Mouse (Mus musculus) neural tube, embryonic 13.5 days (tissue): ENCODE data around the gene BC037034. TPM values are rescaled to one million over a fixed set of nuclear protein-coding genes. Genes with fewer than 3 reads are reported as not detected.
"Not testable (repeated sequence)": the region's sequence is repeated elsewhere in the genome, so short reads cannot be mapped to it uniquely, and the experiment has no call there.

Experiments
- ATAC-seq: fragments of 200-750 bp; cut with Nextera tagmentation; 2 replicates; pipeline ENCODE4 v1.8.0; 2017; ENCODE audit warnings: low read depth, mild to moderate bottlenecking, moderate TSS enrichment, moderate library complexity
- H3K27ac ChIP-seq: fragments of 300-500 bp; sonication (generic); replicated peaks from 2 replicates; pipeline ENCODE4 v1.5.1; 2015; ENCODE audit warnings: moderate library complexity, mild to moderate bottlenecking, inconsistent platforms
- H3K27me3 ChIP-seq: fragments of 300-500 bp; sonication (generic); 2 replicates; pipeline ENCODE4 v1.6.1; 2015; ENCODE audit warnings: mild to moderate bottlenecking, inconsistent platforms
- H3K36me3 ChIP-seq: fragments of 300-500 bp; sonication (generic); 2 replicates; pipeline ENCODE4 v1.6.1; 2015; ENCODE audit warnings: mild to moderate bottlenecking, inconsistent platforms
- H3K4me1 ChIP-seq: fragments of 300-500 bp; sonication (generic); replicated peaks from 2 replicates; pipeline ENCODE4 v1.6.1; 2015; ENCODE audit warnings: inconsistent platforms
- H3K4me2 ChIP-seq: fragments of 300-500 bp; sonication (generic); 2 replicates; pipeline ENCODE4 v1.6.1; 2015; ENCODE audit warnings: inconsistent platforms, mild to moderate bottlenecking, moderate library complexity
- H3K4me3 ChIP-seq: fragments of 300-500 bp; sonication (generic); 2 replicates; pipeline ENCODE4 v1.5.1; 2015; ENCODE audit warnings: mild to moderate bottlenecking, inconsistent platforms
- H3K9ac ChIP-seq: fragments of 300-500 bp; sonication (generic); 2 replicates; pipeline ENCODE4 v1.6.1; 2015; ENCODE audit warnings: moderate library complexity, mild to moderate bottlenecking, inconsistent platforms
- H3K9me3 ChIP-seq: fragments of 300-500 bp; sonication (generic); 2 replicates; pipeline ENCODE4 v1.6.1; 2016; ENCODE audit warnings: inconsistent platforms
- WGBS: fragments of 180-500 bp; shearing (Covaris S2); methylation state at CpG from one replicate; pipeline ENCODE4 v1.1.7; 2015; 5-methylcytosine and 5-hydroxymethylcytosine counted together
- polyA plus RNA-seq: library from polyadenylated mRNA; unstranded; fragments of >200 nt; fragmentation: Nextera tagmentation; extraction: Ambion mirVana; gene quantifications from 2 replicates; pipeline ENCODE4 v1.2.1, GENCODE M21; 2015

The BC037034 gene
- polyA plus RNA-seq, 1 experiment from 2014 or later: 17.3 TPM

DNA sequence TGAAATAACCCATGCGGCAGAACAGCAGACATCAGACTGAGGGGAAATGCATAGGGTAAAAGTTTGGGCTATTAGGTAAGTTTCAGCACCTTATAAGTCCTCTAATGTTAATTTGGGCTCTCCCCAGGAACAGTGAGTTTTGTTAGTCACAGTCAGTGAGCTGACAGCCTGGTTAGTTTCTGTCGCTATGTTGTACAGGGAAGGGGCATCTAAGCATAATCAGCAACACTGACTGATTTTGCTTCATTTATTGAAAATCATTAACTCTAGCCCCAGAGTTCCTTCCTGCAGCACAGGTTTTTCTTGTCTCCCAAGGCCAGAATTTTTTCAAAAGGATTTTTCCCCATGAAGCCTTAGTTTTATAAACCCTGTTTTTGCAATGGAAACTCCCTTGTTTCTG lies 30.1 kb downstream of the BC037034 start:
- Histone ChIP-seq H3K4me3 (no peak overlapping the region), H3K36me3 (no peaks in the 10 kb centered on the region), H3K9me3 (no peaks in the 10 kb centered on the region), H3K27ac (no peak overlapping the region), H3K9ac (no peak overlapping the region), H3K4me1 (no peaks in the 10 kb centered on the region), H3K4me2 (no peak overlapping the region), H3K27me3 (no peaks in the 10 kb centered on the region)
- no peak for ATAC-seq
- 93% methylated on average over 2 of the region's 2 CpGs for WGBS

DNA sequence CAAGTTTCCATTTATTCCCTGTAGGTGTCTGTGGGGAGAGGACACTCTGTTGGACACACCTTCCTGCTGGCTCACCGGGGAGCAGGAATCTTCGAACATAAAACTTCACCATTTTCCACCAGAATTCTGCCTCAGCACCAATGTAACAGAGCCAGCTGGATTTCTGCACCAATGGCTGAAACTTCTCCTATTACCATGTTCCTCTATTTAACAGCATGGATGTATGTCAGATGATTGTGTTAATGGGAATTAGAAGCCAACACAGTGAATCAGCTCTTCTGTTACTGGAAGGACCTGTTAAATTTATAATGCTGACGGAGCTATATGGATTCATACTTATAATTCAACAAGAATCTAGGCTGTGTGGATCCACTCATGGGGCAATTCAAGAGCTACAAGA lies 34.3 kb downstream of the BC037034 start:
- no peaks in the 10 kb centered on the region for H3K4me1 ChIP-seq
- ATAC-seq: no peak
- H3K4me2 ChIP-seq: no peak overlapping the region
- H3K9me3 ChIP-seq: no peaks in the 10 kb centered on the region
- no peak overlapping the region for H3K27ac ChIP-seq
- H3K36me3 ChIP-seq: no peaks in the 10 kb centered on the region
- no peak overlapping the region for H3K4me3 ChIP-seq
- H3K9ac ChIP-seq: no peak overlapping the region
- H3K27me3 ChIP-seq: no peaks in the 10 kb centered on the region
- WGBS: 93% methylated on average over 3 of the region's 3 CpGs

DNA sequence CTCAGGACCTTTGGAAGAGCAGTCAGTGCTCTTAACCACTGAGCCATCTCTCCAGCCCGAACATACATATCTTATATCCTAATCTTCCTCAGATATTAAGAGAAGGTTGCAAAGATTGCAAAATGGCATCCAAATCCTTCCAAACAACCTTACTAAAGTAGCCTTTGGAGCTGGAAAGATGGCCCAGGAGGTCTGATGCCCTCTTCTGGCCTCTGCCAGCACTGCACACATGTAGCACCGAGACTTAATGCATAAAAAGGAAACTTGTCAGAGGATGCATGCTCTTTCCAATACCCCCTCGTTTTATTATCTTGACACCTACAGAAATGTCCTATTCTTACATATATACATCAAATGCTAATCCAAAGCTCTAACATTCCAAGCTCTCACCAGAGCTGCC lies 35.8 kb downstream of the BC037034 start:
- ATAC-seq: no peak
- Histone ChIP-seq H3K36me3 (no peaks in the 10 kb centered on the region), H3K9me3 (no peaks in the 10 kb centered on the region), H3K27me3 (no peaks in the 10 kb centered on the region), H3K27ac (no peak overlapping the region), H3K4me3 (no peak overlapping the region), H3K4me1 (no peaks in the 10 kb centered on the region), H3K9ac (no peak overlapping the region), H3K4me2 (no peak overlapping the region)
- WGBS: 55% methylated on average over 3 of the region's 3 CpGs

DNA sequence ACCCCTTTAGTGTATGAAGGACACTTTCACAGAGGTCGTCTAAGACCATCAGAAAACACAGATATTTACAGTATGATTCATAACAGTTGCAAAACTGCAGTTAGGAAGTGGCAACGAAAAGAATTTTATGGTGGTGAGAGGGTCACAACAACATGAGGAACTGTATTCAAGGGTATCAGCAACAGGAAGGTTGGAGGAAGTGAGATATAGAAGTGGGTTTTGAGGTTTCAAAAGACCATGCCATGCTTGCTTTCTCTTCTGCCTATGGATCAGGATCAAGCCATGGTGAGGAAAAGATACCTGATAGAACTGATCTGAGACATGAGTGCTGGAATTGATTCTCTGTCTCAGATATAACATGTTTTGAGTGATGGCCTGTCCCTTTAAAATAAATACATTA lies 36.5 kb downstream of the BC037034 start:
- no peak overlapping the region for H3K4me3 ChIP-seq
- no peaks in the 10 kb centered on the region for H3K36me3 ChIP-seq
- no peak overlapping the region for H3K9ac ChIP-seq
- H3K4me2 ChIP-seq: no peak overlapping the region
- no peak overlapping the region for H3K27ac ChIP-seq
- H3K4me1 ChIP-seq: no peaks in the 10 kb centered on the region
- no peaks in the 10 kb centered on the region for H3K27me3 ChIP-seq
- no peak for ATAC-seq
- 87% methylated on average over 2 of the region's 2 CpGs for WGBS
- H3K9me3 ChIP-seq: no peaks in the 10 kb centered on the region

GRCm38 (mm10) chr5:138226491-138226890 lies 37.3 kb downstream of the BC037034 start:
- ATAC-seq: no peak
- Histone ChIP-seq H3K4me3 (no peak overlapping the region), H3K27ac (no peak overlapping the region), H3K9me3 (no peaks in the 10 kb centered on the region), H3K4me1 (no peaks in the 10 kb centered on the region), H3K9ac (no peak overlapping the region), H3K4me2 (no peak overlapping the region), H3K36me3 (no peaks in the 10 kb centered on the region), H3K27me3 (no peaks in the 10 kb centered on the region)
- 71% methylated on average over 4 of the region's 4 CpGs for WGBS

GRCm38 (mm10) chr5:138225700-138226099 lies 38.1 kb downstream of the BC037034 start, which contains the start of gene Nxpe5:
Nxpe5 (plus strand) TSS chr5:138225898.
- 65% methylated on average over 2 of the region's 2 CpGs for WGBS
- Histone ChIP-seq H3K4me2 (no peak within 1 kb of the TSS), H3K36me3 (no peaks in the 10 kb centered on the region), H3K9me3 (no peaks in the 10 kb centered on the region), H3K4me3 (no peak within 1 kb of the TSS), H3K27ac (no peak within 1 kb of the TSS), H3K27me3 (no peaks in the 10 kb centered on the region), H3K9ac (no peak within 1 kb of the TSS), H3K4me1 (no peaks in the 10 kb centered on the region)
- ATAC-seq: no peak

- Histone ChIP-seq H3K9me3 (no peaks in the 10 kb centered on the region), H3K9ac (no peak overlapping the region), H3K4me2 (no peak overlapping the region), H3K36me3 (no peaks in the 10 kb centered on the region), H3K4me3 (no peak overlapping the region), H3K4me1 (no peaks in the 10 kb centered on the region), H3K27me3 (no peaks in the 10 kb centered on the region), H3K27ac (no peak overlapping the region)
- ATAC-seq: no peak
- 62% methylated on average over 3 of the region's 3 CpGs for WGBS
Measured at GRCm38 (mm10) chr5:138223287-138223686, 40.5 kb downstream of the BC037034 start.

GRCm38 (mm10) chr5:138222111-138222510 lies 41.7 kb downstream of the BC037034 start:
- Histone ChIP-seq H3K9ac (no peak overlapping the region), H3K4me1 (no peaks in the 10 kb centered on the region), H3K4me2 (no peak overlapping the region), H3K9me3 (no peaks in the 10 kb centered on the region), H3K4me3 (no peak overlapping the region), H3K27me3 (no peaks in the 10 kb centered on the region), H3K36me3 (no peaks in the 10 kb centered on the region), H3K27ac (no peak overlapping the region)
- WGBS: 25% methylated on average over 4 of the region's 4 CpGs
- ATAC-seq: no peak

- 83% methylated on average over 2 of the region's 2 CpGs for WGBS
- H3K4me3 ChIP-seq: no peak overlapping the region
- no peaks in the 10 kb centered on the region for H3K36me3 ChIP-seq
- no peak for ATAC-seq
- no peak overlapping the region for H3K9ac ChIP-seq
- H3K27me3 ChIP-seq: no peaks in the 10 kb centered on the region
- no peak overlapping the region for H3K27ac ChIP-seq
- H3K4me2 ChIP-seq: no peak overlapping the region
- H3K9me3 ChIP-seq: peaks cover 8% of the 10 kb centered on the region; the same call in 1 of the 2 replicates
- H3K4me1 ChIP-seq: no peaks in the 10 kb centered on the region
Measured at GRCm38 (mm10) chr5:138219864-138220263, 44.0 kb downstream of the BC037034 start.

GRCm38 (mm10) chr5:138216632-138217031 lies 47.2 kb downstream of the BC037034 start:
- H3K4me2 ChIP-seq, H3K36me3 ChIP-seq, H3K4me3 ChIP-seq, H3K4me1 ChIP-seq, H3K27me3 ChIP-seq, H3K27ac ChIP-seq, H3K9ac ChIP-seq, ATAC-seq: not testable (repeated sequence)
- WGBS: 92% methylated on average over 13 of the region's 13 CpGs
- peaks cover 13% of the 10 kb centered on the region for H3K9me3 ChIP-seq

Other genes starting within 250 kb of the BC037034 start
- gene Smok3a, start 242.8 kb downstream of the BC037034 start, polyA plus RNA-seq: not detected in 2 replicates
- gene Smok3b, start 242.6 kb downstream of the BC037034 start, polyA plus RNA-seq: not detected in 2 replicates
- not detected in 2 replicates for gene Smok3c, start 210.8 kb downstream of the BC037034 start, polyA plus RNA-seq
- 26.1 and 26.5 TPM in 2 replicates for gene Zkscan1, start 178.9 kb downstream of the BC037034 start, polyA plus RNA-seq
- 96.3 and 98.2 TPM in 2 replicates for gene Zscan21, start 147.1 kb downstream of the BC037034 start, polyA plus RNA-seq
- 27.8 and 32.2 TPM in 2 replicates for gene Zfp113, start 108.3 kb downstream of the BC037034 start, polyA plus RNA-seq
- gene Cops6, start 103.0 kb downstream of the BC037034 start, polyA plus RNA-seq: 307 and 311 TPM in 2 replicates
- gene Ap4m1, start 92.0 kb downstream of the BC037034 start, polyA plus RNA-seq: 21.6 and 23.5 TPM in 2 replicates
- gene Mcm7, start 91.6 kb downstream of the BC037034 start, polyA plus RNA-seq: 96.3 and 104 TPM in 2 replicates
- gene Taf6, start 76.6 kb downstream of the BC037034 start, polyA plus RNA-seq: 81.7 and 85.6 TPM in 2 replicates
- 34.0 and 37.3 TPM in 2 replicates for gene Cnpy4, start 76.5 kb downstream of the BC037034 start, polyA plus RNA-seq
- 12.9 and 13.5 TPM in 2 replicates for gene Mblac1, start 69.7 kb downstream of the BC037034 start, polyA plus RNA-seq
- gene Nxpe5, start 38.1 kb downstream of the BC037034 start, polyA plus RNA-seq: not detected in 2 replicates
- gene Lamtor4, start 8.6 kb downstream of the BC037034 start, polyA plus RNA-seq: 89.7 and 94.5 TPM in 2 replicates
- 3.2 TPM in 2 replicates for gene Gal3st4, start 8.8 kb upstream of the BC037034 start, polyA plus RNA-seq
- gene Gm43720, start 15.9 kb upstream of the BC037034 start, polyA plus RNA-seq: 0.08 TPM in 1 of 2 replicates, not detected in the other
- gene Gpc2, start 16.0 kb upstream of the BC037034 start, polyA plus RNA-seq: 184 and 198 TPM in 2 replicates
- 3.6 and 4.4 TPM in 2 replicates for gene Stag3, start 16.2 kb upstream of the BC037034 start, polyA plus RNA-seq
- not detected in 2 replicates for gene Pvrig, start 77.9 kb upstream of the BC037034 start, polyA plus RNA-seq
- 67.0 and 68.6 TPM in 2 replicates for gene Zfp157, start 177.4 kb upstream of the BC037034 start, polyA plus RNA-seq